In the genomic region with DNA sequence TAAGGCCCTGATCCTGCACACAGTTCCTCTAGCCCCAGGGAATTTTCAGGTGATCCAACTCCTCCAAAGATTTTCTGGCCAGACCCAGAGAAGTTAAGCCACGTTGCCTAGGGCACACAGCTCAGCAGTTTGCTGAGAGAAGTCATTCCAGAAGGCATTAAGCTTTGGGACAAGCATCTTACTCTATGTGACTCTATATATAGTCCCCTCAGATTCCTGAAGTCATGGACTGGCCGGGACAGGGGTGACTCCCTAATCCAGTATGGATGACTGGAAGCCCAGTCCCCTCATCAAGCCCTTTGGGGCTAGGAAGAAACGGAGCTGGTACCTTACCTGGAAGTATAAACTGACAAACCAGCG, we compare ENCODE assay signal across 8 mouse cellular contexts. TPM values are rescaled to one million over a fixed set of nuclear protein-coding genes. Genes with fewer than 3 reads are reported as not detected.
DNase-seq lines count a peak whose midpoint lies in the region; ATAC-seq and TF ChIP-seq lines count a peak whose summit lies in the region.

No protein-coding gene starts in this region.

- H3K9ac ChIP-seq in limb, embryonic 15.5 days, result peak overlapping the region; percentile 92
- peak overlapping the region; percentile 90 for H3K9ac ChIP-seq in stomach, postnatal 0 days (ENCODE audit: low read length)

- DNase-seq in gastrocnemius, adult 2 months, result no peak
- no peak for DNase-seq in gastrocnemius, postnatal 10 days
- DNase-seq in thymus, adult 2 months, result no peak
- DNase-seq in thymus, postnatal 10 days (ENCODE audit: low spot score in 2 of 2), result no peak
- DNase-seq in stomach, postnatal 0 days (ENCODE audit: low spot score), result no peak
- no peak for DNase-seq in right cerebral cortex, adult 2 months (ENCODE audit: low spot score in 2 of 2)

- H3K36me3 ChIP-seq in thymus, adult 2 months (ENCODE audit: control insufficient read depth, insufficient read depth, low read length), result 0 out of 2 replicates have a peak, but pooled peaks cover 9% of the 10 kb centered on the region
- peaks cover 42% of the 10 kb centered on the region for H3K36me3 ChIP-seq in limb, embryonic 15.5 days
- H3K36me3 ChIP-seq in stomach, postnatal 0 days (ENCODE audit: control insufficient read depth, insufficient read depth, low read length), result peaks cover 30% of the 10 kb centered on the region

- no peak for ATAC-seq in limb, embryonic 15.5 days (ENCODE audit: insufficient number of reproducible peaks, low FRiP score, low TSS enrichment, low read depth)
- ATAC-seq in stomach, postnatal 0 days (ENCODE audit: low FRiP score, low TSS enrichment), result 0 out of 2 replicates have a peak, but pooled peaks have one; percentile 0
- ATAC-seq in megakaryocyte-erythroid progenitor cell, adult 5-6 weeks (replicated peaks; ENCODE audit: low FRiP score, low TSS enrichment, poor library complexity, severe bottlenecking), result no peak

- H3K9me3 ChIP-seq in limb, embryonic 15.5 days, result no peaks in the 10 kb centered on the region
- no peaks in the 10 kb centered on the region for H3K9me3 ChIP-seq in stomach, postnatal 0 days (ENCODE audit: control insufficient read depth, low read length)

- TF ChIP-seq EP300 in stomach, postnatal 0 days (optimal IDR thresholded peaks at IDR 0.05), result no peak

- 36% methylated on average over 4 of the region's 4 CpGs for WGBS in thymus, adult 2 months
- 19% methylated on average over 4 of the region's 4 CpGs for WGBS in limb, embryonic 15.5 days
- WGBS in stomach, postnatal 0 days, result 11% methylated on average over 4 of the region's 4 CpGs

- H3K27ac ChIP-seq in gastrocnemius, adult 2 months, result peak overlapping the region; percentile 98
- no peak overlapping the region for H3K27ac ChIP-seq in thymus, adult 2 months (ENCODE audit: control insufficient read depth, insufficient read depth, low read length)
- H3K27ac ChIP-seq in limb, embryonic 15.5 days, result peak overlapping the region; percentile 93
- peak overlapping the region; percentile 95 for H3K27ac ChIP-seq in stomach, postnatal 0 days (replicated peaks)

- no peak for TF ChIP-seq POLR2A in thymus, adult 2 months (IDR thresholded peaks at IDR 0.05; ENCODE audit: control insufficient read depth, extremely low read depth, insufficient read depth, low read length, poor library complexity)

- peak overlapping the region; percentile 67 for H3K4me2 ChIP-seq in limb, embryonic 15.5 days
- peak overlapping the region; percentile 65 for H3K4me2 ChIP-seq in stomach, postnatal 0 days (replicated peaks; ENCODE audit: low read depth)

- H3K4me3 ChIP-seq in gastrocnemius, adult 2 months, result peak overlapping the region; percentile 95
- H3K4me3 ChIP-seq in thymus, adult 2 months (ENCODE audit: control insufficient read depth, insufficient read depth, low read length), result peak overlapping the region; percentile 81
- H3K4me3 ChIP-seq in limb, embryonic 15.5 days, result peak overlapping the region; percentile 65
- peak overlapping the region; percentile 77 for H3K4me3 ChIP-seq in stomach, postnatal 0 days (ENCODE audit: low read depth, low read length)

- intact Hi-C loops in gastrocnemius, adult 2 months (cut with DNase I), result no loop called here

- no peaks in the 10 kb centered on the region for H3K27me3 ChIP-seq in thymus, adult 2 months (ENCODE audit: control insufficient read depth, insufficient read depth, low read length)
- no peaks in the 10 kb centered on the region for H3K27me3 ChIP-seq in limb, embryonic 15.5 days
- H3K27me3 ChIP-seq in stomach, postnatal 0 days (ENCODE audit: control insufficient read depth, insufficient read depth, low read length), result no peaks in the 10 kb centered on the region

- peaks cover 12% of the 10 kb centered on the region for H3K4me1 ChIP-seq in thymus, adult 2 months (replicated peaks; ENCODE audit: control insufficient read depth, insufficient read depth, low read length)
- peaks cover 21% of the 10 kb centered on the region for H3K4me1 ChIP-seq in limb, embryonic 15.5 days
- no peaks in the 10 kb centered on the region; the same call in none of the 2 replicates for H3K4me1 ChIP-seq in stomach, postnatal 0 days (replicated peaks; ENCODE audit: control insufficient read depth, insufficient read depth)

- TF ChIP-seq CTCF in gastrocnemius, adult 2 months (IDR thresholded peaks at IDR 0.05), result no peak
- no peak for TF ChIP-seq CTCF in thymus, adult 2 months (IDR thresholded peaks at IDR 0.05; ENCODE audit: borderline replicate concordance, control insufficient read depth, extremely low read depth, insufficient read depth, low read length, poor library complexity)
- no peak for TF ChIP-seq CTCF in stomach, postnatal 0 days (IDR thresholded peaks at IDR 0.05; ENCODE audit: low read depth)

RNA-seq across cellular contexts. Expression of gene Lurap1, which starts 0.3 kb away (rescaled TPM):
- 1 to 10 TPM; 4.9 to 6.9 TPM for total RNA-seq in gastrocnemius, adult 2 months (2021)
- total RNA-seq in gastrocnemius, postnatal 10 days (2021), result 10 to 100 TPM in 1 of 2 experiments, 1 to 10 TPM in 1; 9.6 to 14.5 TPM
- 0.88 and 1.1 TPM in 2 replicates for polyA plus RNA-seq in thymus, adult 2 months (2012; rRNA removed)
- polyA plus RNA-seq in limb, embryonic 15.5 days (2015; fragmentation: Nextera tagmentation; extraction: Ambion mirVana), result 2.5 and 2.8 TPM in 2 replicates
- polyA plus RNA-seq in stomach, postnatal 0 days (2015; fragmentation: Nextera tagmentation; extraction: Ambion mirVana), result 1.2 and 1.6 TPM in 2 replicates
- not detected in 2 replicates for total RNA-seq in megakaryocyte-erythroid progenitor cell, adult 5-6 weeks (2014; fragmentation: Nextera tagmentation)
- 0.14 and 0.15 TPM in 2 replicates for total RNA-seq in megakaryocyte-erythroid progenitor cell, adult 5-6 weeks (2017)

RNA-seq across cellular contexts. Expression of gene Tspan1, which starts 16.6 kb away (rescaled TPM):
- total RNA-seq in gastrocnemius, adult 2 months (2021), result under 1 TPM in 1 of 2 experiments, not detected in 1; 0.17 TPM
- not detected for total RNA-seq in gastrocnemius, postnatal 10 days (2021)
- polyA plus RNA-seq in thymus, adult 2 months (2012; rRNA removed), result 3.0 and 4.1 TPM in 2 replicates
- polyA plus RNA-seq in limb, embryonic 15.5 days (2015; fragmentation: Nextera tagmentation; extraction: Ambion mirVana), result 0.12 TPM in 1 of 2 replicates, not detected in the other
- polyA plus RNA-seq in stomach, postnatal 0 days (2015; fragmentation: Nextera tagmentation; extraction: Ambion mirVana), result 319 and 330 TPM in 2 replicates
- total RNA-seq in megakaryocyte-erythroid progenitor cell, adult 5-6 weeks (2014; fragmentation: Nextera tagmentation), result not detected in 2 replicates
- not detected in 2 replicates for total RNA-seq in megakaryocyte-erythroid progenitor cell, adult 5-6 weeks (2017)

RNA-seq across cellular contexts. Expression of gene 1700042G07Rik, which starts 22.3 kb away (rescaled TPM):
- total RNA-seq in gastrocnemius, adult 2 months (2021), result not detected
- not detected for total RNA-seq in gastrocnemius, postnatal 10 days (2021)
- polyA plus RNA-seq in thymus, adult 2 months (2012; rRNA removed), result not detected in 2 replicates
- polyA plus RNA-seq in limb, embryonic 15.5 days (2015; fragmentation: Nextera tagmentation; extraction: Ambion mirVana), result not detected in 2 replicates
- not detected in 2 replicates for polyA plus RNA-seq in stomach, postnatal 0 days (2015; fragmentation: Nextera tagmentation; extraction: Ambion mirVana)
- total RNA-seq in megakaryocyte-erythroid progenitor cell, adult 5-6 weeks (2014; fragmentation: Nextera tagmentation), result not detected in 2 replicates
- total RNA-seq in megakaryocyte-erythroid progenitor cell, adult 5-6 weeks (2017), result not detected in 2 replicates

RNA-seq across cellular contexts. Expression of gene Gm49337, which starts 22.3 kb away (rescaled TPM):
- under 1 TPM in 1 of 2 experiments, not detected in 1; 0.47 TPM for total RNA-seq in gastrocnemius, adult 2 months (2021)
- total RNA-seq in gastrocnemius, postnatal 10 days (2021), result not detected
- polyA plus RNA-seq in thymus, adult 2 months (2012; rRNA removed), result not detected in 2 replicates
- not detected in 2 replicates for polyA plus RNA-seq in limb, embryonic 15.5 days (2015; fragmentation: Nextera tagmentation; extraction: Ambion mirVana)
- polyA plus RNA-seq in stomach, postnatal 0 days (2015; fragmentation: Nextera tagmentation; extraction: Ambion mirVana), result not detected in 2 replicates
- total RNA-seq in megakaryocyte-erythroid progenitor cell, adult 5-6 weeks (2014; fragmentation: Nextera tagmentation), result not detected in 2 replicates
- not detected in 2 replicates for total RNA-seq in megakaryocyte-erythroid progenitor cell, adult 5-6 weeks (2017)

RNA-seq across cellular contexts. Expression of gene Pomgnt1, which starts 27.2 kb away (rescaled TPM):
- 10 to 100 TPM; 47.9 to 50.7 TPM for total RNA-seq in gastrocnemius, adult 2 months (2021)
- 10 to 100 TPM; 53.7 to 55.1 TPM for total RNA-seq in gastrocnemius, postnatal 10 days (2021)
- 36.1 and 40.1 TPM in 2 replicates for polyA plus RNA-seq in thymus, adult 2 months (2012; rRNA removed)
- polyA plus RNA-seq in limb, embryonic 15.5 days (2015; fragmentation: Nextera tagmentation; extraction: Ambion mirVana), result 56.6 and 59.7 TPM in 2 replicates
- 26.6 and 29.6 TPM in 2 replicates for polyA plus RNA-seq in stomach, postnatal 0 days (2015; fragmentation: Nextera tagmentation; extraction: Ambion mirVana)
- total RNA-seq in megakaryocyte-erythroid progenitor cell, adult 5-6 weeks (2014; fragmentation: Nextera tagmentation), result 26.4 and 31.7 TPM in 2 replicates
- 15.0 and 26.1 TPM in 2 replicates for total RNA-seq in megakaryocyte-erythroid progenitor cell, adult 5-6 weeks (2017)

Comparison
In these comparisons a context has a peak if more than half of its experiments do, and no peak if none do; other contexts are left out.
1. RNA of gene Lurap1, which starts 0.3 kb away (total RNA-seq): 9.6 to 14.5 TPM in gastrocnemius, postnatal 10 days and 4.9 to 6.9 TPM in gastrocnemius, adult 2 months; 0.14 to 0.15 TPM in megakaryocyte-erythroid progenitor cell, adult 5-6 weeks; every median in the first group is over 4 times any median in the second.
2. Peak in every context shown above with its lines, with median percentiles within 50 percentile points of each other: H3K4me3 ChIP-seq.